Mouse (Mus musculus) frontal cortex, postnatal 25 days (tissue): ENCODE measurements around the gene Gm49388.

ENCODE experiments used
- DNase-seq, 2 experiments: peaks; one replicate each; pipeline ENCODE4 v3.0.0; 2022; ENCODE audit warnings: low spot score in 2 of 2

Gm49388 gene

DNA sequence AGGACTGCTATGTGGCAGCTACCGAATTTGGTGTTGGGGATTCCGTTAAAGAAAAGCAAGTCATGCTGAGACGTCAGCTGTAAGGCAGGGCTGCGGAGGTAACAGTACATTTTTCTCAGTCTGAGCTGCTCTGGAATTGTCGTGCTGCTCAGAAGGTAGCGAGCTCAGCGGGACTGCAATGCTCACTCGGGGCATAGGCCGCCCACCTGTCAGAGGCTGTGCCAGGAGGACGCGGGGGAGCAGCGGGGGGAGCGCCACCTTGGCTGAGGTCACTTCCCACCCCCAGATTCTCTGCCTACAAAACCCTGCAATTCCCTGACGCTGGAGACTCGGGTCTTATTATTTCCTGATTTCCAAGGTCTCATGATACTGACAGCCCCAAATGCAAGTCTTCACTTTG lies 55.5 kb downstream of the Gm49388 start:
- DNase-seq = peak; percentile 53 to 65

DNA sequence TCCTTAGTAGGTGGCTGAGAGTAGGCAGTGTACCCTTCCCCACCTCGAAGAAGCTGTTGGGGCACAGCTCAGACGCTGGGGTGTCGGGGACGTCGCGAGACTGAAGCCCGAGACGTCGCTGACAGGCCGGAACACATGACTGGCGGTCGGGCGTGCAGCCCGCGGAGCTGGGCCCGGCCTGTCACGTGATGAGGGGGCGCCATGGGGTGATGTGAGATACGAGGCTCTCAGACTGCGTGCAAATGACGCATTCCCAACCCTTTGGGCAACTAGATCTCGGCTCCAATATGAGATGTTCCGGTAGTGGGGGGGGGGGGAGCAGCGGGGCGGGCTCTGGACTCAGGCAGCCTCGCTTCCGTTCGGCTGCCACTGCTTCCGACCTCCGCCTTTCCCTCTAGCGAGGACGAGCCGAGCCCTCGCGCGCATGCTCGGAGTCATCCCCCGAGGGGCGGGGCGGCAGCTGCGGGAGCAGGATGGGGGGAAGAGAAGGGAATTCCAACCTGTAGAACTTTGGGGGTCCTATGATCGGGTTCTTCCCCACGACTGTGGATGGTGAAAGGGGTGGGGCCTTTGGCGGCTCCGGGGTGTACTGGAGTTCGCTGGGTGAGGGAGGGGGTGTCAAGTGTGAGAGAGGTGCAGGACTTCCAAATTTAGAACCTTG lies 56.1 kb downstream of the Gm49388 start:
- peak; percentile 87 to 91 for DNase-seq

DNA sequence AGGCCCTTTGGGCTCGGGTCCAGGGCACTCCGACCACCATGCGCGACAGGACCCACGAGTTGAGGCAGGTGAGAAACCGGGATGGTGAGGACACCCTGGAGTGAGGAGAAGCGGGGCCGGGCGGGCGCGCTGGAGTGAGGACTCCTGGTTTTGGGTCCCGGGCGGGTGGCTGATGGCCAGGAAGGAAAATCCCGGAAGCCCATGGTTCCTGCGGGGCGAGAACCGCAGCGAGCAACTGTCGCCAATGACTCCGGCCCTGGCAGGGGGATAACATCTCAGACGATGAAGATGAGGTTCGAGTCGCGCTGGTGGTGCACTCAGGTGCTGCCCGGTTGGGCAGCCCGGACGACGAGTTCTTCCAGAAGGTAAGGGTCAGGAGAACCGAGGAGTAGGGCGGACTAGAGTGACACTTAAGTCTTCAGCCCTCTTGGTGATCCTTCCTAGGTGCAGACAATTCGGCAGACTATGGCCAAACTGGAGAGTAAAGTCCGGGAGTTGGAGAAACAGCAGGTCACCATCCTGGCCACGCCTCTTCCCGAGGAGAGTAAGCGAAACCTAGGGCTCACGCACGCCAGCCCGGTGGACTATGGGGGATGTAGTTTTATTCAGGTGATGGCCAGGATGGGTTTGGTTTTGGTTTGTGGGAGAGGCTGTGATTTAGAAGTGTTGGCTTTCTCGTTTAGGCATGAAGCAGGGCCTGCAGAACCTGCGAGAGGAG lies 56.8 kb downstream of the Gm49388 start:
- DNase-seq = peak; percentile 45 to 60

DNA sequence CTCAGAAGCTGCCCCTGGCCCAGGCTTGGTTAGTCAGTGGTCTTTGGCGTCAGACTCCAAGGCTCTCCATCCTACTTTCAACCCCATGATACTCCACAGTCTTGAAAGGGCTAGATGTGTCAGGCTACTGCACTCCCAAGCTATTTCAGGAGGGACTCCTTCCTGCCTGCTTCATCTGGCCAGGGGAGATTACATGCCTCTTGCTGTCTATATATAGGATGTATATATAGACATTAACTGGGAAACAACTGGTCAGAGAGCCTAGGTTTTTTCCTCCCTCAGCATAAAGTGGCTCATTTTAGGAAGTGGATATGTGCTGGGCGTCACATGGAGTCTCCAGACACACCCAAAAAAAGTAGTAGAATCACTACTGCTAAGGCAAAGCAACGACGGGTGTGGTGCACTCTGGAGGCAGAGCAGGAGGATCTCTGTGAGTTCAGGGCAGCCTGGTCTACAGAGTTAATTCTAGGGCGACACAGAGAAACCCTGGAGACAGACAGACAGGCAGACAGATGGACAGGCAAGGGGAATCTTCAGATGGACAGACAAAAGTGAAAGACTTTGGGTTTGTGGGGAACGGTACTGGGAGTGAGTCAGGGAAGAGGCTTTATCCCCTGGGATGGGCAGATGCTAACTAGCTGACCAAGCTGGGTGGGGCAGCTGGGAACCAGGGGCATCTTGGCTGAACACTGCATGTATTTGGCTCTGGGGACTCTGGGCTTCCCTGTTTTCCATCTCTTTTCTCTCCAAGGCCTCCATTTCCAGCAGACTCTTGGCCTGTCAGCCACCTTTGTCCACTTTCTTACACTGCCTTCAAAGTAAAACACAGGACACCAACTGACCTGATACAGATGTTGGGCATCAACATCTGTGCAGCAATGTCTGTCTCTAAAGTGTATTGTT lies 64.8 kb downstream of the Gm49388 start:
- DNase-seq = no peak

DNA sequence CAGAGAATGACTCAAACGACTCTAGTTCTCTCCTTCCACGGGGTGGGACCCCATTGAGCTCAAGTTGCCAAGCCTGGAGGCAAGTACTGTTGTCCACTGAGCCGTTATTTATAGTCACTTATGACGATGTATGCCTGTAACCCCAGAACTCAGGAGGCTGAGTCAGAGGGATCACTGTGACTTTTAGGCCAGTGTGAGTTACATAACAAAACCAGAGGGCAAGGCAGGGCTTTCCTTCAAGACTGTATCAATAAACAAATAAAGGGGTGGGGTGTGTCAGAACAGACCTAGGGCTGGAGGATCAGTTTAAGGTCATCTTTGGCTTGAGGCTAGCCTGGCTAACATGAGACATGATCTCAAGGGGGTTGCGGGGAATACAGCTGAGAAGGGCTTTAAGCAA lies 65.5 kb downstream of the Gm49388 start:
- no peak for DNase-seq
